Mouse (Mus musculus) E14TG2a.4 (cell line): ENCODE results near the gene Sh3bp5.

Experiments used
- H3K27me3 ChIP-seq: 2 replicates; pipeline ENCODE4 v1.6.1; 2014; ENCODE audit warnings: low read length, control low read depth; ENCODE audit not compliant: insufficient read depth
- H3K36me3 ChIP-seq: 2 replicates; pipeline ENCODE4 v1.6.1; 2014; ENCODE audit warnings: low read length, control low read depth; ENCODE audit not compliant: insufficient read depth
- H3K4me1 ChIP-seq: replicated peaks from 2 replicates; pipeline ENCODE4 v1.6.1; 2014; ENCODE audit warnings: low read depth, low read length, control low read depth
- H3K4me3 ChIP-seq: replicated peaks from 2 replicates; pipeline ENCODE4 v1.5.1; 2014; ENCODE audit warnings: mild to moderate bottlenecking, low read length
- H3K9me3 ChIP-seq: 2 replicates; pipeline ENCODE4 v1.6.1; 2014; ENCODE audit warnings: low read length, control low read depth
- CTCF ChIP-seq: conservative IDR thresholded peaks from 2 replicates; pipeline ENCODE4 v1.5.1; 2014; ENCODE audit warnings: low read length
- NANOG ChIP-seq: IDR thresholded peaks from 2 replicates; pipeline ENCODE4 v1.6.1; 2014; ENCODE audit warnings: borderline replicate concordance, low read length, mixed read lengths
- POU5F1 ChIP-seq: IDR thresholded peaks from 2 replicates; pipeline ENCODE4 v1.6.1; 2014; ENCODE audit warnings: low read length, borderline replicate concordance

Gene Sh3bp5

GRCm38 (mm10) chr14:31416411-31416810 is 19.5 kb downstream of the Sh3bp5 start:
- H3K27me3 ChIP-seq = peaks cover 4% of the 10 kb centered on the region; the same call in 1 of the 2 replicates
- no peak overlapping the region for H3K4me3 ChIP-seq
- H3K36me3 ChIP-seq = no peaks in the 10 kb centered on the region
- H3K9me3 ChIP-seq = no peaks in the 10 kb centered on the region
- no peak for TF ChIP-seq POU5F1
- no peak for TF ChIP-seq NANOG
- no peak for TF ChIP-seq CTCF
- H3K4me1 ChIP-seq = peaks cover 31% of the 10 kb centered on the region

DNA sequence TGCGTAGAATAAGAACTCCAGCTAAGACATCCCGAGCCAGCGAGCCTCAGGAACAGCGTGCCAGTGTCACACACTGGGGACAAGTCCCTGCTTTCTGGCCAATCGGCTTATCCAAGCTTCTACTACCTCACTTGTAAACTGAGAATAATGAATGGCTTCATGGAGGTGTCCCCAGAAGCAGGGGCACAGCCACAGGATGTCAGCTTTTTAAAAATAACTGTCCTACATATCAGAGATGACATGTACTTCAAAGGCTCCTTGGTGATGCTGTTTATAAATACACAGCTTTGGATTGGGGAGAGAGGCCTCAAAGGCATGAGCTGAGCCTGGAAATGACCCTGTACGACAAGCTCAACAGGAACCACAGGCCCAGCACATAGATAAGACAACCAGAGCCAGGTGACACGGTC is 20.9 kb downstream of the Sh3bp5 start:
- no peak overlapping the region for H3K4me3 ChIP-seq

DNA sequence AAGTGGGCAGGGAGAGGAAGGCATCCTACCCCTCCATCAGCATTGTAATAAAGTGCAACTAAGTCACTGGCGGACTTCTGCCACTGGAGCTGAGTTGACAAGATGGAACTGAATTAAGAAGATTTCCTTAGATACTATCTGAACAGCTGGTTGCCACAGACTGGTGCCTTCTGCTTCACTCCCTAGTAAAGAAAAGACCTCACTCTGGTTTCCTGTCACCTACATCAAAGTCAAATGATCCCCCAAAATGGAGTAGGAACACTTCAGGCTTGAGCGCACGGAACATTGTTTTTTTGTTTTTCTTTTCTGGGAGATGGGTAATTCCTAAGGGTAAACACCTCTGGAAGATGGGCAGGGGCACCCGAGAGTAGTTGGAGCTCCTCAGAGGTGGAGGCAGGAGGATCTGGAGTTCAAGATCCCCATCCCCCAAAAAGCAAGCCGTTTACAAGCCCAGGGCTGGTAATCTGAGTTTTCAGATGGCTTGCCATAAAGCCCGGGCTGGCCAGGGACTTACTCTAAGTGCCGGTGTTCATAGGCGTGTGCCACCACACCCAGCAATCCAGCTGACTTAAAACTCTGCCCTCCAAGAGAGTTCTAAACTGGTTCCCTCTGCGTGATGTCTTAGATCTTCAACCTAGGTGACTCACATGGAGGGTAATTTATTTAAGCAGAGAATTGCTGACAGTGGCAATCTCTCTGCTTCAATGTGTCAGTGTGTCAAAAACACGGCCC is 21.5 kb downstream of the Sh3bp5 start:
- TF ChIP-seq NANOG (no peak), POU5F1 (no peak), CTCF (no peak)
- H3K4me1 ChIP-seq = peaks cover 31% of the 10 kb centered on the region
- peaks cover 12% of the 10 kb centered on the region for H3K27me3 ChIP-seq
- no peaks in the 10 kb centered on the region for H3K36me3 ChIP-seq
- no peaks in the 10 kb centered on the region for H3K9me3 ChIP-seq
- H3K4me3 ChIP-seq = no peak overlapping the region

More for the DNA sequence above, 20.9 kb downstream of the Sh3bp5 start:
- peaks cover 12% of the 10 kb centered on the region for H3K27me3 ChIP-seq
- no peaks in the 10 kb centered on the region for H3K9me3 ChIP-seq
- TF ChIP-seq NANOG (no peak), CTCF (no peak), POU5F1 (no peak)
- H3K4me1 ChIP-seq = peaks cover 31% of the 10 kb centered on the region
- no peaks in the 10 kb centered on the region for H3K36me3 ChIP-seq

- TF ChIP-seq POU5F1 (no peak), NANOG (no peak), CTCF (no peak)
- no peaks in the 10 kb centered on the region for H3K36me3 ChIP-seq
- peaks cover 12% of the 10 kb centered on the region for H3K27me3 ChIP-seq
- H3K9me3 ChIP-seq = no peaks in the 10 kb centered on the region
- H3K4me1 ChIP-seq = peaks cover 31% of the 10 kb centered on the region
- H3K4me3 ChIP-seq = 0 out of 2 replicates have a peak overlapping the region, but pooled peaks have one; percentile 24
Observed at GRCm38 (mm10) chr14:31413475-31414086, 22.3 kb downstream of the Sh3bp5 start.

GRCm38 (mm10) chr14:31412651-31413056 is 23.2 kb downstream of the Sh3bp5 start:
- H3K27me3 ChIP-seq = peaks cover 12% of the 10 kb centered on the region; the same call in 1 of the 2 replicates
- no peak overlapping the region for H3K4me3 ChIP-seq
- H3K9me3 ChIP-seq = no peaks in the 10 kb centered on the region
- no peak for TF ChIP-seq NANOG
- TF ChIP-seq POU5F1 = no peak
- no peak for TF ChIP-seq CTCF
- peaks cover 31% of the 10 kb centered on the region for H3K4me1 ChIP-seq
- H3K36me3 ChIP-seq = no peaks in the 10 kb centered on the region

DNA sequence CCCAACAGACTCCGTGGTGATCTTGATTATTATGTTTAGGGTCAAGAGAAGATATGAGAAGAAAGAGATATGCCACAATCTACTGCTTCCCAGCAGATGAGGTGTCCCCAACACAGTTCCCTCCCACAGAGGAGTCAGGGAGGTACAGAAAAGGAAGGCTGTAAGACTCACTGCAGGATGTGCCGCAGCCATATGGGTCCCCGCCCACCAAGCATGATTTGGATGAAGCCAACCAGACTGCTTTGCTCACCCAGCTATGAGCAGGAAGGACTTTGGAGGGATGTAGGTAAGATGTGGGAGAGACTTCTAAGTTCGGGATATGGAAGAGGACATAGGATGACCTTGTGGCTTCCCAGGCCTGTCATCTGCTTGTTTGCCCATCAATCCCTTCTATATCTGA is 25.1 kb downstream of the Sh3bp5 start:
- TF ChIP-seq POU5F1 = no peak
- no peak for TF ChIP-seq NANOG
- no peak for TF ChIP-seq CTCF
- Histone ChIP-seq H3K36me3 (no peaks in the 10 kb centered on the region), H3K9me3 (no peaks in the 10 kb centered on the region), H3K4me1 (peaks cover 34% of the 10 kb centered on the region), H3K27me3 (peaks cover 12% of the 10 kb centered on the region; the same call in 1 of the 2 replicates), H3K4me3 (no peak overlapping the region)

- Histone ChIP-seq H3K4me3 (no peak overlapping the region), H3K27me3 (peaks cover 12% of the 10 kb centered on the region; the same call in 1 of the 2 replicates), H3K4me1 (peaks cover 34% of the 10 kb centered on the region), H3K36me3 (no peaks in the 10 kb centered on the region), H3K9me3 (no peaks in the 10 kb centered on the region)
- no peak for TF ChIP-seq CTCF
- no peak for TF ChIP-seq NANOG
- TF ChIP-seq POU5F1 = no peak
Observed at GRCm38 (mm10) chr14:31410123-31410724, 25.7 kb downstream of the Sh3bp5 start.

GRCm38 (mm10) chr14:31408666-31409065 is 27.2 kb downstream of the Sh3bp5 start:
- no peaks in the 10 kb centered on the region for H3K36me3 ChIP-seq
- peaks cover 28% of the 10 kb centered on the region for H3K4me1 ChIP-seq
- TF ChIP-seq CTCF = no peak
- TF ChIP-seq NANOG = no peak
- TF ChIP-seq POU5F1 = no peak
- H3K4me3 ChIP-seq = no peak overlapping the region
- H3K9me3 ChIP-seq = no peaks in the 10 kb centered on the region
- peaks cover 13% of the 10 kb centered on the region for H3K27me3 ChIP-seq
